Mouse (Mus musculus) cerebellum, postnatal 10 days (tissue): ENCODE results near the gene Cutal.

ENCODE experiments used
- DNase-seq, 2 experiments: peaks; one replicate each; pipeline ENCODE4 v3.0.0; 2021; ENCODE audit warnings: mixed read lengths in 2 of 2

The Cutal gene

DNA sequence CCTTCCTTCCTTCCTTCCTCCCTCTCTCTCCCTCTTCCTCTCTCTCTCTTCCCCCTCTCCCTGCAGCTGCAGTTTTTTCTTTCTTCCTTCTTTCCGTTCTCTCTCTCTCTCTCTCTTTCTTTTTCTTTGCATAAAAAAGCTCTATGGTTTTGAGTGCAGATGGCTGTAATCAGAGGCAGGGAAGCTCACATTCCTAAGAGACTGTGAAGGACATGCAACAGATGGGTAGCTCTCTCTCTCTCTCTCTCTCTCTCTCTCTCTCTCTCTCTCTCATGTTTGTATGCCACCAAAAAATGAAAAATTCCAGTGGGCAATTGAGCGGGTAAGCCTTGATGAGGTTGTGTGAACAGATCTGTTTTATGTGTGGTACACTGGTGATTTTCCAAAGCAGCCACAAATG, 10.0 kb downstream of the Cutal start:
- DNase-seq: no peak

GRCm38 (mm10) chr2:34893950-34894349, 19.8 kb downstream of the Cutal start:
- no peak for DNase-seq

GRCm38 (mm10) chr2:34895503-34896113, 21.4 kb downstream of the Cutal start:
- DNase-seq: no peak

- DNase-seq: peak; percentile 73 to 78
These were observed 22.7 kb downstream of the Cutal start for GRCm38 (mm10) chr2:34896821-34897460.

GRCm38 (mm10) chr2:34897820-34898219, 23.6 kb downstream of the Cutal start:
- DNase-seq: peak; percentile 57 to 73

DNA sequence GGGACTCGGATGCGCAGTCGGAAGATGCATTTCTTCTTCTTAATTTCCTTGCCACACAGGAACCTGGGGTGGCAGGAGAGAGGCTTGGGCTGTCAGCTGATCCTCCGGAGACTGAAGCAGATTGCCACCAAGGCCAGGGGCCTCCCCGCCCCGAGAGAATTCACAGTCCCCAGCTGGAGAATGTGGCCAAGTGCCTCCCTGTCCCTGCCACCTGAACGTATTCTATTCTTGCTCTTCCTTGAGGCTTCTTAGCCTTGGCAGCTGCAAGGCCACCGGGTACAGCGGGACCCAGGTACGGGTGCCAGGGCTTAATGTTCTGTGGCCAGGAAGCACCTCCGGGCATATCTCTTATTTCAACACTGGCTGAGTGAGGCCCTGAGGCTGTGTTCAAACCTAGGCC, 25.5 kb downstream of the Cutal start:
- peak; percentile 52 to 59 for DNase-seq

DNA sequence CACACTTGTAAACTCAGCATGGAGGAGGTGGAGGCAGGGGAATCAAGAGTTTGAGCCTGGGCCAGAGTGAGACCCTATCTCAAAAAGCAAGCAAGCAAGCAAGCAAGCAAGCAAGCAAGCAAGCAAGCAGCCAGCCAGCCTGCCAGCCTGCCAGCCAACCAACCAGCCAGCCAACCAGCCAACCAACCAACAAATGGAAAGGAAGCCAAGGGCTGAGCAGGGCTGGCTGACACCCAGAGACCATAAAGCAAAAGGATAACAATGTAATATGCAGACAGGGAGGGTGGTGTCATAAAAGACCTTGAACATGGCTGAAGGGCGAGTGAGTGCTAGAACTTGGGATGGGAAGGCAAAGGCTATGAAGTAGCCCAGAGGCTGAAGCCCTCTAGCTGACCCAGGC, 26.2 kb downstream of the Cutal start:
- peak; percentile 87 for DNase-seq

GRCm38 (mm10) chr2:34901726-34902125, 27.5 kb downstream of the Cutal start:
- DNase-seq: peak; percentile 22 to 31

DNA sequence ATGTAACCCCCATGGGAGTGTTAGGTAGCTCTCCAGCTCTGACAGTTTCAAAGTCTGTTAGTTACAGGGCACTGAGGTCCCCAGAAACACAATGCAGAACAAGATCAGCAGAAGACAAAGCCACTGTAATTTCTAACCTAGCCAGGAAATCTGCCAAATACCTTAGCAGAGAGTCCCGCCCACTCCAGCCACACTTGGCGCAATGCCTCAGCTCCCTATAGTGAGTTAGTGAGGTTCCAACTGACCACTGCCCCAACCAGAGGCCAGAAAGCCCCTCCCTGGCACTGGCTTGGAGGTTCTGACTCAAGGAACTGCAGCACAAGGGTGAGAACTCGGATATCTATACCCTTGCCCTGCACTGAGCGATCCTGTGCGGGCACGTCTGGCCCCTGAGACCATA, 28.5 kb downstream of the Cutal start:
- DNase-seq: peak in 1 of 2 experiments; percentile 26

DNA sequence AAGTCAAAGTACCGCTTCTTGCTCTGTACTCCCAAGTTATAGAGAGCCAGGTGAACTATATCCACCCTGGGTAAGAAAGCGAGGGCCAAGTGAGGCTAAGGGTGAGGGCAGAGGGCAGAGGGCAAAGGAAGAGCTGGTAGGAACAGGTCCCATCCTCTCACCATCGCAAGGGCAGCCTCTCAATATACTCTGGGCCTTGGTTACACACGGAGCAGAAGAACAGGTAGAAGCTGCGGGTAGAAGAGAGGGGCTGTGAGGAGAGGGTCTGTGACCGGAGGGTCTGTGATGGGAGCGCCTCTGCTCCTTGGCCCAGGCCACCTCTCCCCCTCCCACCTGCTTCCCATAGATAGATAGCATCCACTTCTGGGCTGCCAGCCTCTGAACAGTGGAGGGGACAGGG, 29.0 kb downstream of the Cutal start:
- DNase-seq: no peak

DNA sequence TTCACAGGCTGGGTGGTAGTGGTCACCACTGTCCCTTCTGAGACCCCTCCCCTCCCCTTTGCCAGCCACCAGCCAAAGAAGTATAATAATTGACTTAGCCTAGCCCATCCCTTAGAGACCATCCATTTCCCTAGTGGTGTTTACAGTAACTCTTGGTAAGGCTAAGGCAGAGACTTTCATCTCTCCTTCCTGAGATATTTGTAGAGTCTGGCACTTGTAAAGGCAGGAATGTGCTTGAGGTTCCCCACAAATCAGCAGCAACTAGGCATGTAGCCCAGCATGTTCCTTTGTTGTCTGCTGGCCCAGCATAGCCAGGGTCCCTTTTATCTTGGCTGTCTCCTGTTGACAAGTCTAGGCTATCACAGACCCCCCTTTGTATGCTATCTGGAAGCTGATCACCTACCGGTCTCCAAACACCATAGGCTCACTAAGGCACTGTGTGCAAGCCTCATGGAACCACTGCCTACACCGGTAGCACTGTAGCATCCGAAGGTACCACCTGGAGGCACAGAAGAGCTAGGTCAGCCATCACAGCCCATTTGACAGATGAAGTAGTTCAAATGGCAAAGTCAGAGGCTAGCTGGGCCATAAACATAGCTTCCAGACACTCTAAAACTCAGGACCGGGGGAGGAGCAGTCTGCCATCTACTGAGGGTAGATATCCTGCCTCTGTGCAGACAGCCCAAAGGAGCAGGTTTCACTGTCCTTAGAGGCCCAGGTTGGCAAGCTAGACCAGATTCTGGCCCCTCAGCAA, 29.6 kb downstream of the Cutal start:
- no peak for DNase-seq

DNA sequence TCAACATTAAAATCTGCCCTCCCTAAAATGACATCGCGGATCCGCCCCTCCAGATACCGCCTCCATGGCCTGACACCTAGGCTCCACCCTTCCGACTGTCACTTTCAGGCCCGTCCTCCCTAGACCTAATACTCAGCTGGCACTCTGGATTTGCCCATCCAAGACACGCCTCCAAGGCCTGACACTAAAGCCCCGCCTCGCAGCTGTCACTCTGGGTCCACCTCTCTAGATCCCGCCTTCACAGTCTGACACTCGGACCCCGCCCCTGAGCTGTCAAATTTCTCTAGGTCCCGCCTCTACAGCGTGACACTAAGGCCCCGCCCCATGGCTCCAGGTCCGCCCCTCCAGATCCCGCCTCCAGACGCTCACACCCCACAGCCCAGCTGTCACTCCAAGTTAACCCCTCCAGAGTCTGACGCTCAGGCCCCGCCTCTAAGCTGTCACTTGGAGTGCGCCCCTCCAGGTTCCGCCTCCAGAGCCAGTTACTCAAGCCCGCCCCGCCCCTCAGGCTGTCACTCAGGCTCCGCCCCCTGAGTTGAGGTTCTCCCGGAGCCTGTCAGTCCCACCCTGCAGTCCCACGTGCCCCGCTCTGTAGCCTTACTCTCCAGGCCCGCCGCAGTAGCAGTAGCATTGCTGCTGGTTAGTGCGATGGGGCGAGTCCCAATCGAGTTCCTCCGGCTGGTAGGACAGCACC, 30.8 kb downstream of the Cutal start:
- DNase-seq: peak; percentile 99

DNA sequence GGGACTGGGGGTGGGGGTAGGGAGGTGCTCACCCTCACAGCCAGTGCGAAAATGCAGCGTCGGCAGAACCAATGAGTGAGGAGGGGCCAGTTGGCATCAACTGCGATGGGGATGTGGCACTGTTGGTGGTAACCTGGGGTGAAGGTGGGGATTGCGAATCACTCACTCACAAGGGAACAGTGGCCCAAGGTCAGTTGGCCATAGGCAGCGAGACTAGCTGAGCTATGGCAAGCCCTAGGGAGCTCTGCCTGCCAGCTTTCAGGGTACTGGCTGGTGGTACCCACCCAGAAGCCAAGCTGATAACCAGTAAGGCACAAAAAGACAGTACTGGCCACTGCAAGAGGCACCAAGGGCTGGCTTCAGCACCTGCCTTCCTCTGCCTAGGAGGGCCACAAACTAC, 32.2 kb downstream of the Cutal start:
- DNase-seq: peak; percentile 30 to 31

DNA sequence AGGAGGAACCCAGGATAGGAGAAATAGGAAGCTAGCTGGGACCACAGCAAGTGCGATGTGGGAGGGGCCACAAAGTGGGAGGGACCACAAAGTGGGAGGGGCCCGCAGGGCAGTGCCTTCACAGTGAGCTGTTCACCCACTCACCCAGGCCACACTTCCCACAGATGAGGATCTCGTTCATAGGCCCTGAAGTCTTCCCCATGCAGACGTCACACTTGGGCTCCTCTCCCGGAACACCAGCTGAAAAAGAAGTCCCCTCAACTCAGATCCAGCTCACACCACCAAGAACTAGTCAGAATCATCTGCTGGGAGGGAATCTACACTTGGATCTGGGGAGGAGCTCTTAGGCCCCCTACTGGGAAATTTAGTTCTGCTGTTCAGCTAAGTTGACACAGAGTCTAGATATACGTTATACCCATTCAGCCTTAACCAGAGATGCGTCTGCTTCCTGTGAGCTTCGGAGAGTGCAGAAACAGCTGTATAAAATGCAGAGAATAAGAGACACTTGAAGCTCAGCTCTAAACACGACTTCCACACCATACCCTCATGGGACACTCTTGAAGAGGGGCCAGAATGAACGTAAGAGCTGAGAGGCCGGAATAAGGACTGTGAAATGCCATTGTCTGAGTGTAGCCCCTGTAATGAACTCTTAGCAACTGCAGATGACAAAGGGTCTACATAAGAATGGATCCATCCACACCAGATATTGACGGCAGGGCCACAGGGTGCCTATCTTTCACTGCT, 32.8 kb downstream of the Cutal start:
- peak; percentile 32 to 36 for DNase-seq

DNA sequence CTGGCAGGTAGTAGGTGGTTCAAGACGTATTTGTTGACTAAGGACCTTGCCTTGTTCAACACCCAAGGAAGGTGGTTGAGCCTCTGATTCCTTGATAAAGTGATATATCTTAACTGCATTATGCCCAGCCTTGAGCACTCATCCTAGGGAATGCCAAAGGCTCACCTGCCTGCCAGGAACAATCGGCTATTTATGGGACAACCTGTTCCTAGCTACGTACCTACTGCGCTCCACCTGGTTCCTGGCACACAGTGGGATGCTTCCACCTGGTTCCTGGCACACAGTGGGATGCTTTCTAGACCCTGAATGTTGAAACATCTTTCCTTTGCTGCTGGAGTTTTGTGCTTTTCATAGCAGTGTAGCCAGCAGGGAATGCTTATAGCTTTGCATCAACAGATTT, 35.5 kb downstream of the Cutal start:
- DNase-seq: no peak

- no peak for DNase-seq
These were observed 37.7 kb downstream of the Cutal start for GRCm38 (mm10) chr2:34911871-34912270.

DNA sequence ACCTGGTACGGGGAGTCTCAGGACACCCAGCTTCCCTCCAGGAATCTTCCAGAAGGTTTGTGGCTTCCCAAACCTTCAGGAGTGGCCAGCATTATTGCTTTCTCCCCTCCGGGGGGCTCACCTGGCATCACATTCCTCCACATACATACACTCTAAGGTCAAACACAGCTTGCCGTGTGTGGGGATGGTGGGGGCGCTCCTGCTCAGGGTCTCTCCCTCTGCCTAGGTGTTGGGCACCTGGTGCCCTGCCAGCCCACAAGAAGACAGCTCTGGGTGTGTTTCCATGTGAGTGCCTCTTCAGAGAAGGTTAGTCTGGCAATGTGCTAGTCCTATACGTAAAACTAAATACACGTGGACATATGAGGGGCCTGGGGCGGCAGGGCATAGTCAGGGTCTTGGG, 38.4 kb downstream of the Cutal start:
- DNase-seq: no peak

- peak; percentile 40 to 45 for DNase-seq
These were observed 39.2 kb downstream of the Cutal start, which contains the start of gene Phf19 for GRCm38 (mm10) chr2:34913218-34914068. Phf19 (minus strand) TSS chr2:34914026.

GRCm38 (mm10) chr2:34914069-34914822, 40.0 kb downstream of the Cutal start:
- peak in 1 of 2 experiments; percentile 39 for DNase-seq

DNA sequence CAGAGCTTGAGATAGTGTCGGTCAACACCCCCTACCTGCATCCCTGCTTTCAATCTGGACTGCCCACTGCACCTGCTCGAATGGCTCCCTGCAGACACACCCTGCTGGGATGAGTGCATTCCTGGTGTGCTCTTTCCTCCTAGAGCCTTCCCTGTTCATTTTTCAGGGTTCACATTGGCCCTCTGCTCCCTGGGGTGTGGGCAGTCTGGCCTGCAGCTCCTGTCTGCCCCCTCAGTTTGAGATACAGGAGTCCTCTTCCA, 40.6 kb downstream of the Cutal start:
- no peak for DNase-seq

DNA sequence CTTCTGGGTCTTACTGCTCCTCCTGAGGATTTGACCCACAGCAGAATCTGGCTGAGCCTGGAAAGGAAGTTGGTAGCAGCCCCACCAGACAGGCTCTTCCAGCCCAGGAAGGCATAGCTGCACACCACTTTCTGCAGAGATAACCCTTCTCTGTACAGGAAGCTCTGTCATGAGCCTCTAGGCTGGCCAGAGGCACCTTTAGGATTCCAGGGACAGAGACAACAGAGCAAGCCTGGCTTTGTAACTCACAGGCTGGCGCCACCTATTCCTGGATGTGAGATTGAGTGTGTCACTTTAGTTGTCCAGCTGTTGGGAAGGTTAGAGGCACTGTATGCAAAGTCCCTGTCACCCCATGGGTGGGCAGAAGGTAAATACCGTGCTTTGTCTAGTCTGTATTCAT, 40.9 kb downstream of the Cutal start:
- no peak for DNase-seq
